Mouse (Mus musculus): ENCODE measurements at regions not wholly inside any gene's neighbourhood (a gene's known extent, or its start where the extent isn't known, plus 50 kb on each side); places are given as distances from the start of the nearest gene placed in this dataset.

DNA sequence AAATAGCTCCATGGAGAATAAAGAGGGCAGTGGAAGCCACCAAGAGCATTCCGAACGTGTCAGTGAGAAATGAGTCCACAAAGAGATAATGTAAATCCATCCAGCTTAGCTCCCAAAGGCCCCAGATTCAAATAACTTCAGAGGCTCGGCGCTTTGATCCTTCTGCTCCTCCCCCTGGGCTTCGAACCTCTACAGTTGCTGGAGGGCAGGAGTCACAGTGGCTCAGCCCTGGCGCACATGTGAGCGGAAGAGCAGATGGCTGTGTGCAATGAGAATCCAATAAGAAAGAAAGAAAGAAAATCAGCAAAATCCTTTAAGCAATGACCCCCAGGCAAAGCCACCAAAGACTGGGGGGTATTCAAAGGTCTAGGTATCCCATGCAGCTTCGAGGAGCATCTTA, 109.6 kb downstream of the Dyrk2 start:
- no peaks in the 10 kb centered on the region for H3K36me3 ChIP-seq (ENCODE audit: control insufficient read depth, insufficient read depth, low read length, poor library complexity, severe bottlenecking)
- H3K4me3 ChIP-seq (ENCODE audit: insufficient read depth in 1 of 2, low read depth in 1 of 2, low read length in 2 of 2, poor library complexity in 1 of 2, severe bottlenecking in 1 of 2): no peak overlapping the region
- no peaks in the 10 kb centered on the region for H3K9me3 ChIP-seq (ENCODE audit: control insufficient read depth, insufficient read depth, low read depth, low read length)
- in situ Hi-C loops (cut with MboI; ENCODE audit: low sequenced_read_pairs in 2 of 2, unreplicated experiment in 2 of 2): no loop called here
- H3K27ac ChIP-seq (ENCODE audit: insufficient read depth, low read depth, low read length, poor library complexity, severe bottlenecking): no peak overlapping the region
- H3K4me1 ChIP-seq (ENCODE audit: control insufficient read depth in 2 of 2, insufficient read depth in 2 of 2, low read length in 2 of 2, poor library complexity in 1 of 2): no peaks in the 10 kb centered on the region
- no peak overlapping the region for H3K9ac ChIP-seq (ENCODE audit: insufficient read depth, low read depth, low read length, poor library complexity, severe bottlenecking)
- no peak for DNase-seq (ENCODE audit: low read depth, low spot score)
- TF ChIP-seq CHD2 (IDR thresholded peaks at IDR 0.05; ENCODE audit: low read depth, low read length) (no peak), ZC3H11A (IDR thresholded peaks at IDR 0.05; ENCODE audit: borderline replicate concordance, low read depth, low read length) (no peak), ZNF384 (IDR thresholded peaks at IDR 0.05; ENCODE audit: low read depth, low read length) (no peak), MAFK (IDR thresholded peaks at IDR 0.05; ENCODE audit: insufficient read depth, low read depth, low read length) (no peak), HCFC1 (IDR thresholded peaks at IDR 0.05; ENCODE audit: borderline replicate concordance, insufficient read depth, low read length) (no peak)

DNA sequence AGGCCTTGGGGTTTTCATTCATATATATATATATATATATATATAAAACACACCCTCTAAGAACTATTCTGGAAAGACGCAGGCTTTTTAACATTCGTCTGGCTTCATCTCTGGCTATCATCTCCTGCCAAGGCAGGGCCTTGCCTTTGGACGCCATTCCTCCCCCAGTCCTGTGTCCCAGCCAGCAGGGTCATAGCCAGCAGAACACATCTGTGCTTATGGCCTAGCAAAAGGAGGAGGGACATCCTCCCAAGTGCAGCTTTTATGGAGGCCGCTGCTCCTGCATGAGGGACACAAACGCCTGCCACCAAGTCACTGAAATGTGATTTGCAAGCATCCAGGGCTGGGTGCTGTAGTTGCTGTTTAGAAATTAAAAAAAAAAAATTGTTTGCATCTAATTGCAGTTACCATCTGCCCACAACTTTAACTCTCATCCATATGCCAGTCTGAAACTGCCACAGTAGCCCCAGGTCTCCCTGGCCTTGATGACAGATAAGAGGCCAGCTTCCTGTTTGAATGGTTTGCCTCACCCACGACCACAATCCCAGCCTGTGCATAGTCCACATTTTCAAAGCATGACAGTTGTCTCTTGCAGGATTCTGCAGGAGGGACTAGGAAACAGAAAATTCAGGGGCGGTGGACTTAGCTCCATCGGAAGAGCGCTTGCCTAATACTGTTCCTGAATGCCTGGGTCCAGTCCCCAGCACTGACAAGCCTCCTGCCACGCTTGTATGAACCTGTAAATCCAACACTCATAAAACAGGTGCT, 108.7 kb downstream of the Dyrk2 start:
- no peaks in the 10 kb centered on the region for H3K4me1 ChIP-seq (ENCODE audit: control insufficient read depth in 2 of 2, insufficient read depth in 2 of 2, low read length in 2 of 2, poor library complexity in 1 of 2)
- no peak overlapping the region for H3K4me3 ChIP-seq (ENCODE audit: insufficient read depth in 1 of 2, low read depth in 1 of 2, low read length in 2 of 2, poor library complexity in 1 of 2, severe bottlenecking in 1 of 2)
- H3K9ac ChIP-seq (ENCODE audit: insufficient read depth, low read depth, low read length, poor library complexity, severe bottlenecking): no peak overlapping the region
- no peak for DNase-seq (ENCODE audit: low read depth, low spot score)
- H3K27ac ChIP-seq (ENCODE audit: insufficient read depth, low read depth, low read length, poor library complexity, severe bottlenecking): no peak overlapping the region
- H3K9me3 ChIP-seq (ENCODE audit: control insufficient read depth, insufficient read depth, low read depth, low read length): no peaks in the 10 kb centered on the region
- in situ Hi-C loops (cut with MboI; ENCODE audit: low sequenced_read_pairs in 2 of 2, unreplicated experiment in 2 of 2): no loop called here
- TF ChIP-seq HCFC1 (IDR thresholded peaks at IDR 0.05; ENCODE audit: borderline replicate concordance, insufficient read depth, low read length): no peak
- no peak for TF ChIP-seq CHD2 (IDR thresholded peaks at IDR 0.05; ENCODE audit: low read depth, low read length)
- TF ChIP-seq ZC3H11A (IDR thresholded peaks at IDR 0.05; ENCODE audit: borderline replicate concordance, low read depth, low read length): no peak
- TF ChIP-seq ZNF384 (IDR thresholded peaks at IDR 0.05; ENCODE audit: low read depth, low read length): no peak
- no peak for TF ChIP-seq MAFK (IDR thresholded peaks at IDR 0.05; ENCODE audit: insufficient read depth, low read depth, low read length)
- H3K36me3 ChIP-seq (ENCODE audit: control insufficient read depth, insufficient read depth, low read length, poor library complexity, severe bottlenecking): no peaks in the 10 kb centered on the region

- no peaks in the 10 kb centered on the region for H3K4me1 ChIP-seq (ENCODE audit: control insufficient read depth in 2 of 2, insufficient read depth in 2 of 2, low read length in 2 of 2, poor library complexity in 1 of 2)
- no peaks in the 10 kb centered on the region for H3K36me3 ChIP-seq (ENCODE audit: control insufficient read depth, insufficient read depth, low read length, poor library complexity, severe bottlenecking)
- no peak for DNase-seq (ENCODE audit: low read depth, low spot score)
- no peaks in the 10 kb centered on the region for H3K9me3 ChIP-seq (ENCODE audit: control insufficient read depth, insufficient read depth, low read depth, low read length)
- no peak overlapping the region for H3K27ac ChIP-seq (ENCODE audit: insufficient read depth, low read depth, low read length, poor library complexity, severe bottlenecking)
- H3K4me3 ChIP-seq (ENCODE audit: insufficient read depth in 1 of 2, low read depth in 1 of 2, low read length in 2 of 2, poor library complexity in 1 of 2, severe bottlenecking in 1 of 2): no peak overlapping the region
- no peak overlapping the region for H3K9ac ChIP-seq (ENCODE audit: insufficient read depth, low read depth, low read length, poor library complexity, severe bottlenecking)
- in situ Hi-C loops (cut with MboI; ENCODE audit: low sequenced_read_pairs in 2 of 2, unreplicated experiment in 2 of 2): no loop called here
- TF ChIP-seq CHD2 (IDR thresholded peaks at IDR 0.05; ENCODE audit: low read depth, low read length) (no peak), MAFK (IDR thresholded peaks at IDR 0.05; ENCODE audit: insufficient read depth, low read depth, low read length) (no peak), HCFC1 (IDR thresholded peaks at IDR 0.05; ENCODE audit: borderline replicate concordance, insufficient read depth, low read length) (no peak), ZC3H11A (IDR thresholded peaks at IDR 0.05; ENCODE audit: borderline replicate concordance, low read depth, low read length) (no peak), ZNF384 (IDR thresholded peaks at IDR 0.05; ENCODE audit: low read depth, low read length) (no peak)
Measured at GRCm38 (mm10) chr10:118765051-118765450, 105.0 kb downstream of the Dyrk2 start.

- Histone ChIP-seq H3K9ac (ENCODE audit: insufficient read depth, low read depth, low read length, poor library complexity, severe bottlenecking) (no peak overlapping the region), H3K36me3 (ENCODE audit: control insufficient read depth, insufficient read depth, low read length, poor library complexity, severe bottlenecking) (no peaks in the 10 kb centered on the region), H3K9me3 (ENCODE audit: control insufficient read depth, insufficient read depth, low read depth, low read length) (no peaks in the 10 kb centered on the region), H3K4me3 (ENCODE audit: insufficient read depth in 1 of 2, low read depth in 1 of 2, low read length in 2 of 2, poor library complexity in 1 of 2, severe bottlenecking in 1 of 2) (no peak overlapping the region), H3K4me1 (ENCODE audit: control insufficient read depth in 2 of 2, insufficient read depth in 2 of 2, low read length in 2 of 2, poor library complexity in 1 of 2) (no peaks in the 10 kb centered on the region), H3K27ac (ENCODE audit: insufficient read depth, low read depth, low read length, poor library complexity, severe bottlenecking) (no peak overlapping the region)
- no peak for TF ChIP-seq CHD2 (IDR thresholded peaks at IDR 0.05; ENCODE audit: low read depth, low read length)
- no peak for TF ChIP-seq ZC3H11A (IDR thresholded peaks at IDR 0.05; ENCODE audit: borderline replicate concordance, low read depth, low read length)
- no peak for TF ChIP-seq ZNF384 (IDR thresholded peaks at IDR 0.05; ENCODE audit: low read depth, low read length)
- no peak for TF ChIP-seq MAFK (IDR thresholded peaks at IDR 0.05; ENCODE audit: insufficient read depth, low read depth, low read length)
- no peak for TF ChIP-seq HCFC1 (IDR thresholded peaks at IDR 0.05; ENCODE audit: borderline replicate concordance, insufficient read depth, low read length)
- in situ Hi-C loops (cut with MboI; ENCODE audit: low sequenced_read_pairs in 2 of 2, unreplicated experiment in 2 of 2): no loop called here
- DNase-seq (ENCODE audit: low read depth, low spot score): no peak
Measured at GRCm38 (mm10) chr10:118765544-118766441, 104.2 kb downstream of the Dyrk2 start.

Measured in ES-E14 (cell line).